Mouse (Mus musculus) heart, embryonic 13.5 days (tissue): ENCODE data around the gene Dclre1c. TPM values are rescaled to one million over a fixed set of nuclear protein-coding genes. Genes with fewer than 3 reads are reported as not detected.
"Not testable (repeated sequence)": the region's sequence is repeated elsewhere in the genome, so short reads cannot be mapped to it uniquely, and the experiment has no call there.

Experiments used
- ATAC-seq: fragments of 200-750 bp; cut with Nextera tagmentation; 2 replicates; pipeline ENCODE4 v1.8.0; 2017; ENCODE audit warnings: moderate TSS enrichment; ENCODE audit not compliant: insufficient number of reproducible peaks, low FRiP score, low TSS enrichment; ENCODE audit errors: extremely low read depth
- H3K27ac ChIP-seq: fragments of 300-500 bp; sonication (generic); replicated peaks from 2 replicates; pipeline ENCODE4 v1.5.1; 2015; ENCODE audit warnings: moderate library complexity, mild to moderate bottlenecking, inconsistent platforms
- H3K27me3 ChIP-seq: fragments of 300-500 bp; sonication (generic); replicated peaks from 2 replicates; pipeline ENCODE4 v1.6.1; 2015; ENCODE audit warnings: mild to moderate bottlenecking, inconsistent platforms
- H3K36me3 ChIP-seq: fragments of 300-500 bp; sonication (generic); 2 replicates; pipeline ENCODE4 v1.6.1; 2015; ENCODE audit warnings: mild to moderate bottlenecking, inconsistent platforms
- H3K4me1 ChIP-seq: fragments of 300-500 bp; sonication (generic); 2 replicates; pipeline ENCODE4 v1.6.1; 2015; ENCODE audit warnings: inconsistent platforms
- H3K4me2 ChIP-seq: fragments of 300-500 bp; sonication (generic); 2 replicates; pipeline ENCODE4 v1.6.1; 2015; ENCODE audit warnings: inconsistent platforms, mild to moderate bottlenecking, moderate library complexity
- H3K4me3 ChIP-seq: fragments of 300-500 bp; sonication (generic); 2 replicates; pipeline ENCODE4 v1.5.1; 2015; ENCODE audit warnings: moderate library complexity, mild to moderate bottlenecking, inconsistent platforms
- H3K9ac ChIP-seq: fragments of 300-500 bp; sonication (generic); 2 replicates; pipeline ENCODE4 v1.6.1; 2015; ENCODE audit warnings: inconsistent platforms, mild to moderate bottlenecking, moderate library complexity
- H3K9me3 ChIP-seq: fragments of 300-500 bp; sonication (generic); 2 replicates; pipeline ENCODE4 v1.6.1; 2016; ENCODE audit warnings: inconsistent platforms
- WGBS: fragments of 180-500 bp; shearing (Covaris S2); methylation state at CpG from one replicate; pipeline ENCODE4 v1.1.7; 2015; ENCODE audit warnings: mixed read lengths; 5-methylcytosine and 5-hydroxymethylcytosine counted together
- polyA plus RNA-seq: library from polyadenylated mRNA; unstranded; fragments of >200 nt; fragmentation: Nextera tagmentation; extraction: Ambion mirVana; gene quantifications from 2 replicates; pipeline ENCODE4 v1.2.1, GENCODE M21; 2015

Dclre1c gene
- polyA plus RNA-seq, result 4.9 and 5.0 TPM in 2 replicates

DNA sequence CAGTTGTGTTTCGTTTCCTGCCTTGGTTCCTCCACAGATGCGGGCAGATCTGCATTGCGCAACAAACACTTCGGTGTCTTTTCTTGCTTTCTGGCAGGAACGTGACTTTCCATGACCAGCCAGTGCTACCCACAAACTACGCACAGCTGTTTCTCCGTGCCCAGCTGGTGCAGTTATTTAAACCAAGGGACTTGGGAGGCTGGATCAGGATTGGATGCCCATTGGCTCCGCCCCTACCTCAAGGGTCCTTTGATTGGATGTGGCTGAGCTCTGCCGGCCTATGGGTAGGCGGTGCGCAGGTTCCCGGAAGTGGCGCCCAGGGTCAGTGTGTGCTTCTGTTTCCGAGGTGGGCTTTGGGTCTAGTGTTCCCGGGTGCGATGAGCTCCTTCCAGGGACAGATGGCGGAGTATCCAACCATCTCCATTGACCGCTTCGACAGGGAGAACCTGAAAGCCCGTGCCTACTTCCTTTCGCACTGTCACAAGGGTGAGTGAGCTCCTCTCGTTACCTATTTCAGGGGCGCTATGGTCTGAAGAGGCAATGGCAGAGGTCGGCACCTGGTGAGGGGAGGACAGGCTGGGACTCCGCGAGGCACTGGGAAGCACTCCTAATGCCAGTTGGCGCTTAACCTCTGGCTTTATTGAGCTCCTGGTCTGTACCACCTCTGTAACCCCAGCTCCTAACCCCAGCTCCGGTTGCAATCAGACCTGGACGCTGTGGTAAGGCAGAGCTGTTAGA, at the start of gene Dclre1c:
Gene Dclre1c (plus strand): TSS at position 291 of the 738 bp plus-strand sequence.
- Histone ChIP-seq H3K36me3 (no peaks in the 10 kb centered on the region), H3K27me3 (no peaks in the 10 kb centered on the region; the same call in 1 of the 2 replicates), H3K4me3 (peak within 1 kb of the TSS; percentile 88), H3K4me1 (peaks cover 16% of the 10 kb centered on the region), H3K9ac (peak within 1 kb of the TSS; percentile 83), H3K27ac (no peak within 1 kb of the TSS), H3K9me3 (no peaks in the 10 kb centered on the region), H3K4me2 (peak within 1 kb of the TSS; percentile 99)
- WGBS, result 2% methylated on average over 29 of the region's 29 CpGs
- peak; percentile 91 for ATAC-seq

DNA sequence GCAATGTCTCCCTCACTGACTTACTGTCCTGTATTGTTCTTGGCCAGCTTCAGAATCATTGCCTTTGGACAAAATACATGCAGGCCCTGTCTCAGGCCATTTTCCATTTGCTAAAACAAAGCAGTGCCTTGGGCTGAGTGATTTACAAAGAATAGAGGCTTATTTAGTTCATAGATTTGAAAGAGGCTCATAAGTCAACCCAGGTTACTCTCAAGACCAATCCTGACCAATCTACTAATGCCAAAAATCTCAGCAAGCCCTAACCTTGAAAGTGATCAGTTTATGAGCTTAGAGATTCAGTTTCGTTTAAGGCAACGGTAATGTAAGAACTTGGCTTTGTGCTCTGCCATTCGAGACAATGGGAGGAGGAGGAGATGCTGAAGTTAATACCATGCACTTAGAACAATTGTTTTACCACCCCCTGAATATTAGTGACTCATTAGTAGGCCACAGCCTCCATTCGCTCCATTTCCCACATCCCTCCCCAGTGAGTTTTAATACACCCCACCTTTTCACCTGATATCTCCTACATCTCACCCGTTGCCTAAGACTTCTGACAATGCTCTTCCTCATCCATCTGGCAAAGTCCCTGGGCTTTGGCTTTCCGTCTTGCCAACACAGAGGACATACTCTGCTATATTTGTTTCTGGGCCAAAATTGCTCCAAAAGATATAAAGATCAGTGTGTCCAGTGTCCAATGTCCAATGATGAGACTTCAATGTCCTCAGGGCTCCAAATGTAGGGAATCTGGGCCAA, 36.6 kb upstream of the Dclre1c start:
- no peaks in the 10 kb centered on the region for H3K36me3 ChIP-seq
- H3K4me2 ChIP-seq, result no peak overlapping the region
- no peaks in the 10 kb centered on the region for H3K4me1 ChIP-seq
- no peak for ATAC-seq
- no peaks in the 10 kb centered on the region for H3K9me3 ChIP-seq
- H3K27ac ChIP-seq, result no peak overlapping the region
- no peak overlapping the region for H3K9ac ChIP-seq
- no peak overlapping the region for H3K4me3 ChIP-seq
- WGBS, result 66% methylated on average over 6 of the region's 6 CpGs
- no peaks in the 10 kb centered on the region for H3K27me3 ChIP-seq

DNA sequence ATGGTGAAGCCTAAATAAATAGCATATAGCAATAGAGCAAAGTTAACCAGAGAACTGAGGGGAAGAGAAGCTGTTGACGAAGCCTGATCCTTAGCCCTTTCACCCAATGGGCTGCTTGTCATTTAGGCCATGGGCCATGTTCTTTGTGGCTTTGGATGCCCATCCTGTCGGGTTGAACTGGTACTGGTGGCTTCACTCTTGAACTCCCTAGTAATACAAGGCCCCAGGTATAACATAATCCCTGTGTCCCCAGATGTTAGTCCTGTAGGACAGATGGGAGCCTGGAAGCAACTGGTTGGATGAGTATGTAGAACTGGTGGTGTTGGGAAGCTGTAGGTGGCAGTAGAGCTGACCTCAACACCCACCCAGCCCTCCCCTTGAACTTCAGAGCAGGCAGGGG, 32.0 kb upstream of the Dclre1c start:
- H3K4me1 ChIP-seq, result no peaks in the 10 kb centered on the region
- H3K9ac ChIP-seq, result no peak overlapping the region
- WGBS, result 62% methylated on average over 2 of the region's 2 CpGs
- no peak overlapping the region for H3K4me2 ChIP-seq
- no peaks in the 10 kb centered on the region for H3K9me3 ChIP-seq
- no peaks in the 10 kb centered on the region for H3K27me3 ChIP-seq
- H3K36me3 ChIP-seq, result no peaks in the 10 kb centered on the region
- no peak overlapping the region for H3K4me3 ChIP-seq
- ATAC-seq, result no peak
- no peak overlapping the region for H3K27ac ChIP-seq

DNA sequence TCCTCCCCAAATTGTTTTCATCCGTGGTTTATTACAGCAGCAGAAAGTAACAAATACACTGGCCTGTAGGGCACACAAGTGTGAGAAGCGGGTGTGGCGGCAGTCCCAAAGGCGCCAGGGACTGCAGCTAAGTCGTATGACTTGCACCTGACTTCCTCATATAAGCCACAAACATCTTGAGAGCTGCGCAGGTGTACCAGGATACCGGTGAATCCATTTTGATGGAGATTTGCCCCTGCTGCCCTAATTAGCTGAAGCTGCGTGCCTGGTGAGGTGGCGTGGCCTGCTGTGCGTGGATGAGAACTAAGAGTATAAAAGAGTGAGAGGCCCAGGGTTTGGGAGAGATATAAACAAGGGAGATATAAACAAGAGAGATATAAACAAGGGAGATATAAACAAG, 26.8 kb upstream of the Dclre1c start, which contains the start of gene Olah:
Gene Olah (minus strand): TSS at position 101 of the 400 bp plus-strand sequence.
- H3K4me2 ChIP-seq, H3K9me3 ChIP-seq, ATAC-seq, H3K27me3 ChIP-seq, H3K4me3 ChIP-seq, H3K36me3 ChIP-seq, H3K27ac ChIP-seq, H3K4me1 ChIP-seq, H3K9ac ChIP-seq: not testable (repeated sequence)
- 55% methylated on average over 10 of the region's 10 CpGs for WGBS

DNA sequence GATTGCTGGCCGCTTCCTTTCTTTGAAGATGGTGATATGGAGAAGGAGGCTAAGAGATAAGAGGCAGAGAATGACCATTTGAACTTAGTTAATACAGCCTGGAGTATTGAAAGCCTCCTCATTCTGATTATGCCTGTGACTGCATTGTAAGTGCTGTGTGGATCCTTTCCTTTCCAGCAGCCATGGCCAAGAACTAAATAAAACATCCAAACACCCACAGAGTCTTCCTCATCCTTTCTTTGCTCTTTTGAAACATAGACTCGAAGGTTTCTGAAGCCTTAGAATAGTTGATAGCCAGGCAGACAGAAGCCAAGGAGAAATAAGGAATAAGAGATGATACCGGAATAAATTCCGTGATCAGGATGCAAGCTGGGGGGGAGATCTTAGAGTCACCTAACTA, 17.9 kb upstream of the Dclre1c start:
- no peaks in the 10 kb centered on the region for H3K9me3 ChIP-seq
- no peak overlapping the region for H3K9ac ChIP-seq
- H3K4me2 ChIP-seq, result no peak overlapping the region
- no peak overlapping the region for H3K27ac ChIP-seq
- no peak for ATAC-seq
- WGBS, result 65% methylated on average over 4 of the region's 4 CpGs
- H3K27me3 ChIP-seq, result no peaks in the 10 kb centered on the region
- H3K36me3 ChIP-seq, result no peaks in the 10 kb centered on the region
- H3K4me1 ChIP-seq, result no peaks in the 10 kb centered on the region
- no peak overlapping the region for H3K4me3 ChIP-seq

DNA sequence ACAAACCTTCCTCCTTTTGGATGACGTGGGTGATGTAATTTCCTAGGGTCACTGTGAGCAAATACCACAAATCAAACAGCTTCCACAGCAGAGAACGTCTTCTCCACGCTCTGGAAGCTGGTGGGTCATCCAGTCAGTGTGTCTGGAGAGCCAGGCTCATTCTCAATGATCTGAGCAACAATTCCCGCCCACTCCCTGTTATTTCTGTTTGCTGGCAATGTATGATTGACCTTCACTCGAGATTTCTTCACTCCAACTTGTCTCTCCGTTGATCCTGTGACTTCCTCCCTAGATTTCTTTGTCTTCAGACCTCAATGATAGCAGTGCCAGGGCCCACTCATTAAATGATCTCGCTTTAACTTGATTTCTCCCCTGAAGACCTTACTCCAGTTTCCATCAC, 16.2 kb upstream of the Dclre1c start:
- Histone ChIP-seq H3K4me1 (no peaks in the 10 kb centered on the region), H3K27me3 (no peaks in the 10 kb centered on the region), H3K27ac (no peak overlapping the region), H3K9me3 (no peaks in the 10 kb centered on the region), H3K4me2 (no peak overlapping the region), H3K36me3 (no peaks in the 10 kb centered on the region), H3K9ac (no peak overlapping the region), H3K4me3 (no peak overlapping the region)
- ATAC-seq, result no peak
- WGBS, result 67% methylated on average over 7 of the region's 7 CpGs

DNA sequence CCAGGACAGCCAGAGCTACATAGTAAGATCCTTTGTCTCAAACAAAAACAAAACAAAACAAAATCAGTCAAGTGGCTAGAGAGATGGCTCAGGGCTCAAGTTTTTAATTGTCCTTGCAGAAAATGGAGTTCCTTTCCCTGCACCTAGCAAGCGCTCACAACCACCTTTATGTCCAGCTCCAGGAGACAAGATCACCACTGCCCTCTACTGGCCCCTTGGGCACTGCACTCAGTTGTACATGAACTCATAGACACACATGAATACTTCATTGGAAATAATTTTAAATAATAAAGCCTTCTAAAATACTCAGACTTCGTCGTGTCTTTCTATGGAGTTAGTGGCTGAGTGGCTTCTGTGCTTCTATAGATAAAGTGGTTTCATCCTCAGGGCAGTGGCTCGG, 9.7 kb upstream of the Dclre1c start:
- peaks cover 29% of the 10 kb centered on the region for H3K27me3 ChIP-seq
- no peak for ATAC-seq
- no peak overlapping the region for H3K4me2 ChIP-seq
- H3K27ac ChIP-seq, result no peak overlapping the region
- no peaks in the 10 kb centered on the region for H3K9me3 ChIP-seq
- no peak overlapping the region for H3K4me3 ChIP-seq
- H3K9ac ChIP-seq, result no peak overlapping the region
- 37% methylated on average over 4 of the region's 4 CpGs for whole genome bisulfite sequencing
- peaks cover 5% of the 10 kb centered on the region; the same call in 1 of the 2 replicates for H3K4me1 ChIP-seq
- H3K36me3 ChIP-seq, result no peaks in the 10 kb centered on the region

DNA sequence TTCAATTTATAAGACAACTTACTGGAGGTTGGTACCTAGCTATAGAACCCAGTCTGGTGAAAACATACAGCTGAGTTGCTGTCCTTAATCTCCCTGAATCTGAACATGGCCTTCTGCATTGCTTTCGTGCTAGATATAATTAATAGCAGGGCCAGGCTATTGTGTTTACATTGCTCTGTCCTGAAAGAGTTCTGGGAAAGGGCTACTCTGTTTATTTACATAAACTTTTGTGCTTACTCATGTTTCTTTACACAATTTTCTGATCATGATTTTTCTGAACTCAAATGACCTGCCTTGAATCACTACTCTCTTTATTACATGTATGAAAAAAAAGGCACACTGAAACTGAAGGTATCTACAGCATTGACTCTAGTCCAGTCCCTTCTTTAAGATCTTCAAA, 8.3 kb upstream of the Dclre1c start:
- Histone ChIP-seq H3K36me3 (no peaks in the 10 kb centered on the region), H3K9ac (no peak overlapping the region), H3K4me1 (peaks cover 7% of the 10 kb centered on the region; the same call in 1 of the 2 replicates), H3K27me3 (peaks cover 29% of the 10 kb centered on the region), H3K27ac (no peak overlapping the region), H3K9me3 (no peaks in the 10 kb centered on the region), H3K4me2 (no peak overlapping the region), H3K4me3 (no peak overlapping the region)
- ATAC-seq, result no peak
- 58% methylated on average over 1 of the region's 1 CpGs for WGBS

DNA sequence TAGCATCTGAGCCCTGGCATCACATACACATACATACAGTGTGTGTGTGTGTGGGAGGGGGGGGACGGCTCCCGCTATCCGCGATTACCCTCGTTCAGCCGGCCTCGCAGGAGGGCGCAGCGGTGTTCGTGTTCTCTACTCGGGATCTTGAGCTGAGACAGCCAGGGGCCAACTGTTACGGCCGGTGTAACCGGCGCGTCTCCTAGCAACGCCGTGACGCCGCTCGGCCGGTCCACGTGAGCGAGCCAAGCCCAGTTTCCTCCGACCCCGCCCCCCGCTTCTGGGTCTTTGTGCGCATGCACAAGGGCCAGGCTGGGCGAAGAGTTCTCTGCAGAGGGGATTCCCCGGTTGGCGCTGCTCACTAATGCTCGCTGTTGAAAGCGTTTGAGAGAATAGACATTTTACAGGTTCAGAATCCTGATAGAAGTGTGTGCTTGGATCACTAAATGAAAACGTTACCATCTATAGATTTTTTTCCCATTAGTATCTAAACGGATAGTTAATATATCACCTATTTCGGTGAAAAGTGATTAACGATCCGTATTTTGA, 5.0 kb upstream of the Dclre1c start:
- Histone ChIP-seq H3K4me2 (peak overlapping the region; percentile 88), H3K36me3 (no peaks in the 10 kb centered on the region), H3K9ac (peak overlapping the region; percentile 78), H3K4me3 (peak overlapping the region; percentile 63), H3K4me1 (peaks cover 12% of the 10 kb centered on the region), H3K9me3 (no peaks in the 10 kb centered on the region), H3K27ac (no peak overlapping the region), H3K27me3 (peaks cover 29% of the 10 kb centered on the region)
- WGBS, result 1% methylated on average over 37 of the region's 38 CpGs
- peak; percentile 92 for ATAC-seq

DNA sequence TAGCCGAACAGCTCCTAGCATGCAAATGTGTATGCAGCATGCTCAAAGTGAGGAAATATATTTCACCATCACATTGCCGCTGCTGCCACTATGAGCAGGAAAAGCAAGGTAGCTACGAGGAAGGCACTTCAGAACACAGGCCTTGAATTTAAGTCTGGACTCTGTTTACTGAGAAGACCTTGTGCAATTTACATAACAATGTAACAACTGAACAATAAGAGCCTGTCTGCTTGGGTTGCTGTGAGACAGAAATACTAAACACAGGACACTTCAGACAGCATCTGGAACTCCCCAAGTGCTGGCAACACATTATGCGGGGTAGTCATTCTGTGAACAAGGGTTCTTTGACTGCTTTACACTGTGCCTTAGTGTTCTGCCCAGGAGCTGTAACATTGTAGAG, 3.8 kb upstream of the Dclre1c start:
- H3K4me3 ChIP-seq, result no peak overlapping the region
- 69% methylated on average over 4 of the region's 4 CpGs for WGBS
- H3K4me2 ChIP-seq, result no peak overlapping the region

DNA sequence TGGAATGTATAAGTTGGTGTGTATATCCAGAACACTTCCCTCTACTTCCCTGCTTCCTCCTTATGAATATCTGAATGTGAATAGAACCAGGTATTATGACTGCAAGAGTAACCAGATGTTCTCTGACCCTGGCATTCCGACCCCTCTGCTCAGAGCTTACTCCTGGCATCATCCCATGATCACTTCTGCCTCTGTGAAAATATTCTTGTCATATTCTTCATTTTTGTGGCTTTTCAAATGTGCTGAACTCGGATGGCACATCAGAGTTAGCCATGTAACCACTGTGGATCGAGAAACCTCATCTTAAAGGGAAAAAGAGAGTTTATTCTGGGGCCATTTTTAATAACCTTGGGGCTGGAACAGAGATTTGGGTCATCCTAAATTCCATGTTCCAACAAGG, 1.4 kb upstream of the Dclre1c start, which contains the start of gene Meig1:
Gene Meig1 (minus strand): TSS at position 101 of the 400 bp plus-strand sequence.
- WGBS, result 54% methylated on average over 3 of the region's 3 CpGs
- no peaks in the 10 kb centered on the region for H3K36me3 ChIP-seq
- no peaks in the 10 kb centered on the region for H3K9me3 ChIP-seq
- no peak within 1 kb of the TSS for H3K9ac ChIP-seq
- H3K4me3 ChIP-seq, result peak within 1 kb of the TSS; percentile 88
- peaks cover 10% of the 10 kb centered on the region for H3K27me3 ChIP-seq
- ATAC-seq, result no peak
- H3K4me2 ChIP-seq, result peak within 1 kb of the TSS; percentile 99
- no peak within 1 kb of the TSS for H3K27ac ChIP-seq
- peaks cover 21% of the 10 kb centered on the region for H3K4me1 ChIP-seq

More for the DNA sequence above, 3.8 kb upstream of the Dclre1c start:
- H3K4me1 ChIP-seq, result peaks cover 20% of the 10 kb centered on the region
- peaks cover 25% of the 10 kb centered on the region for H3K27me3 ChIP-seq
- ATAC-seq, result no peak
- H3K27ac ChIP-seq, result no peak overlapping the region
- H3K9me3 ChIP-seq, result no peaks in the 10 kb centered on the region
- H3K9ac ChIP-seq, result no peak overlapping the region
- no peaks in the 10 kb centered on the region for H3K36me3 ChIP-seq
